Mouse (Mus musculus): ENCODE data around the gene Syt7. TPM values are rescaled to one million over a fixed set of nuclear protein-coding genes. Genes with fewer than 3 reads are reported as not detected.

The Syt7 gene
- total and polyA plus RNA-seq, 3 experiments = 0.05 to 3.8 TPM; not detected in 1

- Histone ChIP-seq H3K9me3 (replicated peaks) (peaks cover 14% of the 10 kb centered on the region), H3K4me1 (ENCODE audit: insufficient read depth, low read depth, low read length) (peaks cover 5% of the 10 kb centered on the region; the same call in 1 of the 2 replicates), H3K27me3 (ENCODE audit: insufficient read depth, low read length) (peaks cover 20% of the 10 kb centered on the region), H3K4me3 (ENCODE audit: low read depth, low read length) (no peak overlapping the region), H3K36me3 (replicated peaks) (no peaks in the 10 kb centered on the region)
- ATAC-seq (ENCODE audit: extremely low read depth, insufficient number of reproducible peaks, low FRiP score, poor library complexity, severe bottlenecking) = no peak
- TF ChIP-seq POLR2AphosphoS5 (IDR thresholded peaks at IDR 0.05; ENCODE audit: insufficient replicate concordance, low read depth, low read length) (no peak), GATA2 (IDR thresholded peaks at IDR 0.05; ENCODE audit: borderline replicate concordance, low read depth, low read length) (no peak), GATA1 (IDR thresholded peaks at IDR 0.05; ENCODE audit: borderline replicate concordance, low read length) (no peak), CTCF (IDR thresholded peaks at IDR 0.05; ENCODE audit: low read depth, low read length) (no peak), TAL1 (conservative IDR thresholded peaks at IDR 0.05; ENCODE audit: low read depth, low read length) (no peak)
- DNase-seq (ENCODE audit: low spot score) = no peak
Observed at GRCm38 (mm10) chr19:10455437-10455806, 66.5 kb downstream of the Syt7 start.

DNA sequence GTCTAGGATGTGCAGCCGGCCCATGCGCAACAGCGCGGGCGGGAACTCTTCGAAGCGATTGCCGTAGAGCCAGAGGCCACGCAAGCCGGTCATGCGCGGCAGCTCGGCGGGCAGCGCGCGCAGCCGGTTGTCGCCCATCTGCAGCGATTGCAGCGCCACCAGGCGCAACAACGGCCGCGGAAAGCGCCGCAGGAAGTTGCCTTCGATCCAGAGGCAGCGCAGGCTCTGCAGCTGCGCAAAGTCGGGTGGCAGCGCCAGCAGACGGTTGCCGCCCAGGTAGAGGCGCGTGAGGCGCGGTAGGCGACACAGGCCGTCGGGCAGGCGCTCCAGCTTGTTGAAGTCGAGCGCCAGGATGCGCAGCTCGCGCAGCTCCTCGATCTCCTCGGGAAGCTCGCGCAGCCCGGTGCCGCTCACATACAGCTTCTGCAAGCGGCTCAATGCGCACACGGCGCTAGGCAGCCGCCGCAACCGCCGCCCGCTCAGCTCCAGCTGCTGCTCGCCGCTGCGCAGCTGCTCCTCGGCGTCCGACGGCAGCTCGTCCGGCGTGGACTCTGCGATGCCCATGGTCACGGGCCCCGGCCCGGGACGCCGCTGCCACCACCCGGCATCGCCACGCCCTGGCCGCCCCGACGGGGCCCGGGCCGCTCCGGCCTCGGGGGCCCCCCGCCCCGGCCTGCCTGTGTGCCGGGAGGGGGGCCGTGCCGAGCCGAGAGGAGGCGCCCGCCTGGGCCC, 68.0 kb downstream of the Syt7 start, which contains the start of gene Lrrc10b:
Gene Lrrc10b (minus strand): TSS at position 722 of the 732 bp plus-strand sequence.
- no peak for ATAC-seq (ENCODE audit: extremely low read depth, insufficient number of reproducible peaks, low FRiP score, poor library complexity, severe bottlenecking)
- Histone ChIP-seq H3K4me1 (ENCODE audit: insufficient read depth, low read depth, low read length) (peaks cover 5% of the 10 kb centered on the region; the same call in 1 of the 2 replicates), H3K36me3 (replicated peaks) (no peaks in the 10 kb centered on the region), H3K9me3 (replicated peaks) (peaks cover 14% of the 10 kb centered on the region), H3K4me3 (ENCODE audit: low read depth, low read length) (0 out of 2 replicates have a peak within 1 kb of the TSS, but pooled peaks have one; percentile 3), H3K27me3 (ENCODE audit: insufficient read depth, low read length) (peaks cover 19% of the 10 kb centered on the region)
- DNase-seq (ENCODE audit: low spot score) = no peak
- TF ChIP-seq GATA2 (IDR thresholded peaks at IDR 0.05; ENCODE audit: borderline replicate concordance, low read depth, low read length) (no peak), TAL1 (conservative IDR thresholded peaks at IDR 0.05; ENCODE audit: low read depth, low read length) (no peak), GATA1 (IDR thresholded peaks at IDR 0.05; ENCODE audit: borderline replicate concordance, low read length) (no peak)

- no peak overlapping the region for H3K4me3 ChIP-seq (ENCODE audit: low read depth, low read length)
- peaks cover 14% of the 10 kb centered on the region for H3K9me3 ChIP-seq (replicated peaks)
- H3K27me3 ChIP-seq (ENCODE audit: insufficient read depth, low read length) = peaks cover 19% of the 10 kb centered on the region
- DNase-seq (ENCODE audit: low spot score) (no peak), ATAC-seq (ENCODE audit: extremely low read depth, insufficient number of reproducible peaks, low FRiP score, poor library complexity, severe bottlenecking) (no peak)
- TF ChIP-seq TAL1 (conservative IDR thresholded peaks at IDR 0.05; ENCODE audit: low read depth, low read length) (no peak), CTCF (IDR thresholded peaks at IDR 0.05; ENCODE audit: low read depth, low read length) (no peak), POLR2AphosphoS5 (IDR thresholded peaks at IDR 0.05; ENCODE audit: insufficient replicate concordance, low read depth, low read length) (no peak), GATA2 (IDR thresholded peaks at IDR 0.05; ENCODE audit: borderline replicate concordance, low read depth, low read length) (no peak), GATA1 (IDR thresholded peaks at IDR 0.05; ENCODE audit: borderline replicate concordance, low read length) (no peak)
- H3K4me1 ChIP-seq (ENCODE audit: insufficient read depth, low read depth, low read length) = peaks cover 5% of the 10 kb centered on the region; the same call in 1 of the 2 replicates
- H3K36me3 ChIP-seq (replicated peaks) = no peaks in the 10 kb centered on the region
Observed at GRCm38 (mm10) chr19:10457484-10457800, 68.6 kb downstream of the Syt7 start.

DNA sequence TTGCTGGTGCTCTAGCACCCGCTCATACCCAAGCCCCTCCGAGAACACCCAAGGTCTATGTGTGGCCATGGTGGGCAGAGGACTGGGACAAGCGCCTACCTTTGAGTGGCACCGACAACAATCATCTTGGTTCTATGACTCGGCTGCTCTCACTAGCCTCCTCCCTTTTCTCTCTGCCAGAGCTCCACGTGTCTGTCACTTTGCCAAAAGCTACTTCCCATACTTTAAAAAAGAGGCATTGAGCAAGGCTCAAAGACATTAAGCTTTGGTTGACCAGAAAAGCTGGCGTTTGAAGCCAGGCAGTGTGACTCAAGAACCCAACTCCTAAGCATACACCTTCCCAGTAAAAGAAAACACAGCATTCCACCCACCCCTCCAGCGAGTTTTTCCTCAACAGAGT, 69.2 kb downstream of the Syt7 start:
- H3K27me3 ChIP-seq (ENCODE audit: insufficient read depth, low read length) = peaks cover 12% of the 10 kb centered on the region
- DNase-seq (ENCODE audit: low spot score) (no peak), ATAC-seq (ENCODE audit: extremely low read depth, insufficient number of reproducible peaks, low FRiP score, poor library complexity, severe bottlenecking) (no peak)
- H3K4me1 ChIP-seq (ENCODE audit: insufficient read depth, low read depth, low read length) = peaks cover 5% of the 10 kb centered on the region; the same call in 1 of the 2 replicates
- no peak overlapping the region for H3K4me3 ChIP-seq (ENCODE audit: low read depth, low read length)
- peaks cover 14% of the 10 kb centered on the region for H3K9me3 ChIP-seq (replicated peaks)
- no peak for TF ChIP-seq GATA1 (IDR thresholded peaks at IDR 0.05; ENCODE audit: borderline replicate concordance, low read length)
- no peak for TF ChIP-seq POLR2AphosphoS5 (IDR thresholded peaks at IDR 0.05; ENCODE audit: insufficient replicate concordance, low read depth, low read length)
- no peak for TF ChIP-seq GATA2 (IDR thresholded peaks at IDR 0.05; ENCODE audit: borderline replicate concordance, low read depth, low read length)
- TF ChIP-seq CTCF (IDR thresholded peaks at IDR 0.05; ENCODE audit: low read depth, low read length) = no peak
- no peak for TF ChIP-seq TAL1 (conservative IDR thresholded peaks at IDR 0.05; ENCODE audit: low read depth, low read length)
- H3K36me3 ChIP-seq (replicated peaks) = no peaks in the 10 kb centered on the region

GRCm38 (mm10) chr19:10459907-10460306, 71.0 kb downstream of the Syt7 start:
- ATAC-seq (ENCODE audit: extremely low read depth, insufficient number of reproducible peaks, low FRiP score, poor library complexity, severe bottlenecking) = no peak
- TF ChIP-seq CTCF (IDR thresholded peaks at IDR 0.05; ENCODE audit: low read depth, low read length) (no peak), GATA2 (IDR thresholded peaks at IDR 0.05; ENCODE audit: borderline replicate concordance, low read depth, low read length) (no peak), TAL1 (conservative IDR thresholded peaks at IDR 0.05; ENCODE audit: low read depth, low read length) (no peak), GATA1 (IDR thresholded peaks at IDR 0.05; ENCODE audit: borderline replicate concordance, low read length) (no peak), POLR2AphosphoS5 (IDR thresholded peaks at IDR 0.05; ENCODE audit: insufficient replicate concordance, low read depth, low read length) (no peak)
- Histone ChIP-seq H3K9me3 (replicated peaks) (peaks cover 14% of the 10 kb centered on the region), H3K4me1 (ENCODE audit: insufficient read depth, low read depth, low read length) (peaks cover 2% of the 10 kb centered on the region; the same call in 1 of the 2 replicates), H3K36me3 (replicated peaks) (no peaks in the 10 kb centered on the region), H3K4me3 (ENCODE audit: low read depth, low read length) (no peak overlapping the region), H3K27me3 (ENCODE audit: insufficient read depth, low read length) (peaks cover 10% of the 10 kb centered on the region)
- DNase-seq (ENCODE audit: low spot score) = no peak

GRCm38 (mm10) chr19:10461584-10461983, 72.7 kb downstream of the Syt7 start:
- Histone ChIP-seq H3K4me1 (ENCODE audit: insufficient read depth, low read depth, low read length) (no peaks in the 10 kb centered on the region), H3K9me3 (replicated peaks) (peaks cover 11% of the 10 kb centered on the region), H3K36me3 (replicated peaks) (no peaks in the 10 kb centered on the region), H3K4me3 (ENCODE audit: low read depth, low read length) (no peak overlapping the region), H3K27me3 (ENCODE audit: insufficient read depth, low read length) (peaks cover 8% of the 10 kb centered on the region; the same call in 1 of the 2 replicates)
- TF ChIP-seq GATA2 (IDR thresholded peaks at IDR 0.05; ENCODE audit: borderline replicate concordance, low read depth, low read length) = no peak
- TF ChIP-seq GATA1 (IDR thresholded peaks at IDR 0.05; ENCODE audit: borderline replicate concordance, low read length) = no peak
- TF ChIP-seq TAL1 (conservative IDR thresholded peaks at IDR 0.05; ENCODE audit: low read depth, low read length) = no peak
- TF ChIP-seq POLR2AphosphoS5 (IDR thresholded peaks at IDR 0.05; ENCODE audit: insufficient replicate concordance, low read depth, low read length) = no peak
- TF ChIP-seq CTCF (IDR thresholded peaks at IDR 0.05; ENCODE audit: low read depth, low read length) = no peak
- ATAC-seq (ENCODE audit: extremely low read depth, insufficient number of reproducible peaks, low FRiP score, poor library complexity, severe bottlenecking) (no peak), DNase-seq (ENCODE audit: low spot score) (no peak)

Data from G1E (cell line).